Mouse (Mus musculus) testis, adult 2 months (tissue): ENCODE data around the gene Slamf8. TPM values are rescaled to one million over a fixed set of nuclear protein-coding genes. Genes with fewer than 3 reads are reported as not detected.

ENCODE experiments used
- H3K27ac ChIP-seq: fragments of 200-500 bp; 2 replicates; pipeline ENCODE4 v1.5.1; 2012; ENCODE audit warnings: low read depth, low read length; ENCODE audit not compliant: control insufficient read depth, insufficient read depth
- H3K27me3 ChIP-seq: fragments of 200-500 bp; 2 replicates; pipeline ENCODE4 v1.6.1; 2012; ENCODE audit warnings: mild to moderate bottlenecking, low read length, moderate library complexity; ENCODE audit not compliant: control insufficient read depth, insufficient read depth
- H3K36me3 ChIP-seq: fragments of 200-500 bp; 2 replicates; pipeline ENCODE4 v1.6.1; 2012; ENCODE audit warnings: mild to moderate bottlenecking, low read length; ENCODE audit not compliant: control insufficient read depth, insufficient read depth
- H3K4me1 ChIP-seq: fragments of 200-500 bp; 2 replicates; pipeline ENCODE4 v1.6.1; 2012; ENCODE audit warnings: low read length; ENCODE audit not compliant: control insufficient read depth, insufficient read depth
- H3K4me3 ChIP-seq: fragments of 200-500 bp; 2 replicates; pipeline ENCODE4 v1.5.1; 2012; ENCODE audit warnings: low read depth, mild to moderate bottlenecking, low read length, moderate library complexity, mixed read lengths; ENCODE audit not compliant: control insufficient read depth
- CTCF ChIP-seq: fragments of 200-500 bp; IDR thresholded peaks from 2 replicates; pipeline ENCODE4 v1.5.1; 2012; ENCODE audit warnings: low read depth, mild to moderate bottlenecking, inconsistent platforms, low read length, moderate library complexity; ENCODE audit not compliant: control insufficient read depth, insufficient read depth, insufficient replicate concordance
- POLR2A ChIP-seq: fragments of 200-500 bp; IDR thresholded peaks from 2 replicates; pipeline ENCODE4 v1.6.1; 2012; ENCODE audit warnings: low read depth, mild to moderate bottlenecking, inconsistent platforms, low read length, moderate library complexity; ENCODE audit not compliant: control insufficient read depth
- polyA plus RNA-seq: library from polyadenylated mRNA; depleted of rRNA; stranded (reverse); fragments of >200 nt; gene quantifications from 2 replicates; pipeline ENCODE4 v1.2.3, GENCODE M21; 2012

The Slamf8 gene
- polyA plus RNA-seq, 1 experiment, result not detected

- Histone ChIP-seq H3K4me3 (peak overlapping the region; percentile 60), H3K36me3 (no peaks in the 10 kb centered on the region), H3K27me3 (no peaks in the 10 kb centered on the region), H3K27ac (no peak overlapping the region), H3K4me1 (peaks cover 5% of the 10 kb centered on the region; the same call in 1 of the 2 replicates)
- TF ChIP-seq POLR2A, result no peak
- no peak for TF ChIP-seq CTCF
These were observed 39.8 kb downstream of the Slamf8 start for GRCm38 (mm10) chr1:172550551-172550951.

GRCm38 (mm10) chr1:172549717-172550116 lies 40.7 kb downstream of the Slamf8 start:
- no peak overlapping the region for H3K27ac ChIP-seq
- TF ChIP-seq CTCF (no peak), POLR2A (no peak)
- H3K36me3 ChIP-seq, result no peaks in the 10 kb centered on the region
- peaks cover 12% of the 10 kb centered on the region for H3K4me1 ChIP-seq
- H3K27me3 ChIP-seq, result no peaks in the 10 kb centered on the region
- peak overlapping the region; percentile 60 for H3K4me3 ChIP-seq

- no peaks in the 10 kb centered on the region for H3K27me3 ChIP-seq
- H3K27ac ChIP-seq, result no peak overlapping the region
- TF ChIP-seq POLR2A (no peak), CTCF (no peak)
- H3K4me1 ChIP-seq, result peaks cover 11% of the 10 kb centered on the region
- H3K36me3 ChIP-seq, result no peaks in the 10 kb centered on the region
- H3K4me3 ChIP-seq, result no peak overlapping the region
These were observed 41.1 kb downstream of the Slamf8 start for GRCm38 (mm10) chr1:172549314-172549713.

DNA sequence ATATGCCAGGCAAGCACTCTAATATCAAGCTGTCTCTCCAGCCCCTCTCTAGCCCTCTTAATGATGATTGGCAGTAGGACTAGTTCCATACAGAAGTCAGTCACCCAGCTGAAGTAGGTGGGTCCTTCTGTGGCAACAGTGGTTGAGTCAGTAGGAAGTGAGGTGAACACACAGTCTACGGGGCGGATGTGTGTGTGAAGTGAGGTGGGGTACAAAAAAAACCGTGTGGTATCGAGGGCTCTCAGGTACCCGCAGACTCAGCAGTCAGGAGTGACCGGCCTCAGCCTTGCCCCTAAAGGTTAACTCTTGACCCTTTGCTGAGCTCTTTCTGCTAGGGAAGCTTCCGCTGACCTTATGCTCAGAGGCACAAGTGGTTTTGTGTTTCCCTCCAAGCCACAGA lies 41.9 kb downstream of the Slamf8 start:
- TF ChIP-seq POLR2A (no peak), CTCF (no peak)
- no peak overlapping the region for H3K27ac ChIP-seq
- H3K36me3 ChIP-seq, result no peaks in the 10 kb centered on the region
- H3K27me3 ChIP-seq, result no peaks in the 10 kb centered on the region
- H3K4me3 ChIP-seq, result no peak overlapping the region
- peaks cover 10% of the 10 kb centered on the region for H3K4me1 ChIP-seq

- H3K4me3 ChIP-seq, result no peak overlapping the region
- no peak overlapping the region for H3K27ac ChIP-seq
- H3K27me3 ChIP-seq, result no peaks in the 10 kb centered on the region
- H3K36me3 ChIP-seq, result no peaks in the 10 kb centered on the region; the same call in 1 of the 2 replicates
- TF ChIP-seq CTCF (no peak), POLR2A (no peak)
- H3K4me1 ChIP-seq, result peaks cover 10% of the 10 kb centered on the region
These were observed 44.3 kb downstream of the Slamf8 start for GRCm38 (mm10) chr1:172546062-172546461.

GRCm38 (mm10) chr1:172540283-172540820 lies 50.0 kb downstream of the Slamf8 start:
- Histone ChIP-seq H3K27me3 (no peaks in the 10 kb centered on the region), H3K27ac (no peak overlapping the region), H3K36me3 (no peaks in the 10 kb centered on the region; the same call in 1 of the 2 replicates), H3K4me1 (peaks cover 5% of the 10 kb centered on the region), H3K4me3 (no peak overlapping the region)
- TF ChIP-seq POLR2A (no peak), CTCF (no peak)

DNA sequence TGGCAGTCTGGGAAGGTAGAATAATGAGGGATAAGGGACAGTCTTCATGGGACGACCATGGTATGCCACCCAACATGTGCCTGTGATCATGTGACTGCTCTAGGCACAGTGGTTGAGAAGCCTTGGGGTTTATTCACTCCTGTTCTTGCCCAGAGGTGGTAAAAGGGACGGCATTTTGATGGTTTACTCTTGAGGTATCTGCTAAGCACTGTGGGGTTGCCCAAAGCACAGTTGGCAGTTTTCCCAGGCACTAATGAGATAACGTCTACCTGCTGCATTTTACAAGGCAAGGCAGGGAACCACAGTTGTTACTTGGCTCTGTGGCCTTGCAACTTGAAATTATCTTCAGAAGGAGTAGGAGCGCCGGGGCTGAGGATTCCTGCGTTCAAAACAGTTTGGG lies 50.5 kb downstream of the Slamf8 start:
- Histone ChIP-seq H3K4me1 (peaks cover under 1% of the 10 kb centered on the region; the same call in 1 of the 2 replicates), H3K27ac (no peak overlapping the region), H3K4me3 (no peak overlapping the region), H3K36me3 (no peaks in the 10 kb centered on the region; the same call in 1 of the 2 replicates), H3K27me3 (no peaks in the 10 kb centered on the region)
- TF ChIP-seq POLR2A (no peak), CTCF (no peak)

DNA sequence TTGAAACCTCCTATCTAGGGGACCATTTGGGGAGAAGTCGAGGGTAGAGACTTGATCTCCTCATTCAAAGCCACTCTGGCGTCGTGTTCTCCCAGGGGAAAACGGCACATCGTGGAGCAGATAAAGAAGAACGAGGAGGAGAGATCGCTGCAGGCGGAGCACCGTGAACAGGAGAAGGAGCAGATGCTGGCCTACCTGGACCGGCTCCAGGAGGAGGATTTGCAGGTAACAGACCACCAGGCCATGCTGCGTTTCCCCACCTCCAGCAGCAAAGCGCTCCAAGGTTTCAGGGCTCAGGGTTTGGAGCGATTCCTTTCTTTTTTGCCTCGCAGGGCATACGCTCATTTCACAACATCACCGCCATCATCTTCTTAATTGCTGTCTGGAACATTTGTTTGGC lies 55.3 kb downstream of the Slamf8 start:
- Histone ChIP-seq H3K36me3 (no peaks in the 10 kb centered on the region), H3K4me3 (no peak overlapping the region), H3K4me1 (peaks cover 8% of the 10 kb centered on the region), H3K27ac (no peak overlapping the region), H3K27me3 (no peaks in the 10 kb centered on the region)
- TF ChIP-seq CTCF (no peak), POLR2A (no peak)
